Comparison of ENCODE assay signal across 7 mouse cellular contexts in the genomic region with DNA sequence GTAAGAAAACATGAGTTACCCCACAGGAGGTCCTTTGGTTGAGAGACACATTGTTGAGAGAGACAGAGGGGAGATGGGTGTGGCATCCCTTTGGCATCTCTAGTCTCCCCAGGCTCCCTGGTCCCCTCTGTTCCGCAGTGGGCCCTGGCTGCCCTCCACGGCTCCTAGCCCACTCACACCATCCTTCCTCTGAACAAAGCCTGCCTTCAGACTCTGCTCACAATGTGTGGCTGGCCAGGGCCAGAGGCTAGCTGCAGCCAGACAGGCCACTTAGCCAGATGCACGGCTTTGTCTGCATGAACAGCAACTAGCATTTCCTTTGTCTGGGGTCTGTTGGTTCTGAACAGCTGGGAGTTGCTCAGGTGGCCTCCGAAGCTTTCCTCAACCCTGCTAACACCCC.
DNase-seq lines count a peak whose midpoint lies in the region; TF ChIP-seq lines count a peak whose summit lies in the region.

No protein-coding gene starts in this region.

- no peaks in the 10 kb centered on the region for H3K4me1 ChIP-seq in heart, adult 2 months (ENCODE audit: control insufficient read depth, insufficient read depth, low read length)
- H3K4me1 ChIP-seq in embryonic facial prominence, embryonic 10.5 days, result peaks cover 9% of the 10 kb centered on the region

- H3K9ac ChIP-seq in heart, adult 2 months (ENCODE audit: low read depth, low read length), result no peak overlapping the region

- intact Hi-C loops in heart, adult 2 months (cut with DNase I), result no loop called here
- intact Hi-C loops in left cerebral cortex, postnatal 10 days (cut with DNase I), result loop anchor here (5.0 kb wide), 1 partner anchor 566 kb away; no protein-coding TSS in a partner anchor

- TF ChIP-seq CTCF in heart, adult 2 months (IDR thresholded peaks at IDR 0.05), result no peak

- H3K9me3 ChIP-seq in embryonic facial prominence, embryonic 10.5 days, result no peaks in the 10 kb centered on the region

- DNase-seq in heart, adult 2 months, result peak; percentile 18 to 43
- no peak for DNase-seq in heart, adult 9 months (ENCODE audit: low spot score in 2 of 2)
- peak; percentile 3 for DNase-seq in cerebellum, adult 9-10 months
- peak; percentile 32 for DNase-seq in embryonic facial prominence, embryonic 10.5 days (ENCODE audit: low spot score)
- peak; percentile 37 to 65 for DNase-seq in left cerebral cortex, postnatal 10 days (ENCODE audit: extremely low spot score in 1 of 2, low spot score in 2 of 2)
- DNase-seq in spleen, postnatal 10 days (ENCODE audit: low spot score in 2 of 2), result no peak
- DNase-seq in adrenal gland, postnatal 36 days, result no peak

- TF ChIP-seq POLR2A in heart, adult 2 months (IDR thresholded peaks at IDR 0.05; ENCODE audit: insufficient read depth, low read depth, low read length), result no peak

- H3K27ac ChIP-seq in heart, adult 2 months, result no peak overlapping the region
- H3K27ac ChIP-seq in embryonic facial prominence, embryonic 10.5 days (replicated peaks), result peak overlapping the region; percentile 73

- no peaks in the 10 kb centered on the region for H3K36me3 ChIP-seq in heart, adult 2 months (ENCODE audit: control insufficient read depth, insufficient read depth, low read length)
- H3K36me3 ChIP-seq in embryonic facial prominence, embryonic 10.5 days (replicated peaks), result no peaks in the 10 kb centered on the region

- H3K79me2 ChIP-seq in heart, adult 2 months (replicated peaks; ENCODE audit: control insufficient read depth, insufficient read depth, low read length), result no peaks in the 10 kb centered on the region

- WGBS in heart, adult 2 months, result 43% methylated on average over 4 of the region's 4 CpGs
- 24% methylated on average over 4 of the region's 4 CpGs for WGBS in embryonic facial prominence, embryonic 10.5 days

- no peaks in the 10 kb centered on the region for H3K27me3 ChIP-seq in heart, adult 2 months (ENCODE audit: control insufficient read depth, insufficient read depth, low read length)
- H3K27me3 ChIP-seq in embryonic facial prominence, embryonic 10.5 days (replicated peaks; ENCODE audit: low read depth, poor library complexity, severe bottlenecking), result no peaks in the 10 kb centered on the region

- H3K4me3 ChIP-seq in heart, adult 2 months, result no peak overlapping the region
- no peak overlapping the region for H3K4me3 ChIP-seq in embryonic facial prominence, embryonic 10.5 days

- no peak for TF ChIP-seq EP300 in heart, adult 2 months (IDR thresholded peaks at IDR 0.05; ENCODE audit: insufficient read depth, low read depth, low read length)

Comparison
In these comparisons a context has a peak if more than half of its experiments do, and no peak if none do; other contexts are left out.
1. DNase-seq: peak in heart, adult 2 months (2 of 2), cerebellum, adult 9-10 months (single experiment), embryonic facial prominence, embryonic 10.5 days (single experiment) and left cerebral cortex, postnatal 10 days (2 of 2); none in heart, adult 9 months (0 of 2), spleen, postnatal 10 days (0 of 2) and adrenal gland, postnatal 36 days (0 of 2).